Mouse (Mus musculus): ENCODE data around the gene Tle4. TPM values are rescaled to one million over a fixed set of nuclear protein-coding genes. Genes with fewer than 3 reads are reported as not detected.

The Tle4 gene
- total and polyA plus RNA-seq, 2 experiments from 2014 or later, result 22.9 to 82.7 TPM

GRCm38 (mm10) chr19:14590154-14590553 is 7.7 kb downstream of the Tle4 start:
- ATAC-seq (no peak), DNase-seq (no peak)
- Histone ChIP-seq H3K27me3 (ENCODE audit: insufficient read depth, low read length) (no peaks in the 10 kb centered on the region), H3K27ac (ENCODE audit: low read depth, low read length) (no peak overlapping the region), H3K4me3 (ENCODE audit: low read depth, low read length) (peak overlapping the region; percentile 11), H3K9ac (no peak overlapping the region), H3K4me1 (ENCODE audit: insufficient read depth) (peaks cover 3% of the 10 kb centered on the region; the same call in 1 of the 2 replicates), H3K9me3 (ENCODE audit: low read length) (no peaks in the 10 kb centered on the region), H3K36me3 (ENCODE audit: insufficient read depth) (no peaks in the 10 kb centered on the region), H3K4me2 (ENCODE audit: low read depth) (peak overlapping the region; percentile 28)
- TF ChIP-seq CTCF (IDR thresholded peaks at IDR 0.05; ENCODE audit: low read depth), result no peak
- WGBS, result 45% methylated on average over 7 of the region's 7 CpGs

- Histone ChIP-seq H3K4me2 (ENCODE audit: low read depth) (peak overlapping the region; percentile 17), H3K9me3 (ENCODE audit: low read length) (no peaks in the 10 kb centered on the region), H3K4me1 (ENCODE audit: insufficient read depth) (peaks cover 3% of the 10 kb centered on the region; the same call in 1 of the 2 replicates), H3K4me3 (ENCODE audit: low read depth, low read length) (no peak overlapping the region), H3K36me3 (ENCODE audit: insufficient read depth) (no peaks in the 10 kb centered on the region), H3K9ac (no peak overlapping the region), H3K27me3 (ENCODE audit: insufficient read depth, low read length) (no peaks in the 10 kb centered on the region), H3K27ac (ENCODE audit: low read depth, low read length) (no peak overlapping the region)
- no peak for TF ChIP-seq CTCF (IDR thresholded peaks at IDR 0.05; ENCODE audit: low read depth)
- ATAC-seq (no peak), DNase-seq (no peak)
- 47% methylated on average over 3 of the region's 3 CpGs for WGBS
Measured at GRCm38 (mm10) chr19:14588221-14589123, 9.4 kb downstream of the Tle4 start.

DNA sequence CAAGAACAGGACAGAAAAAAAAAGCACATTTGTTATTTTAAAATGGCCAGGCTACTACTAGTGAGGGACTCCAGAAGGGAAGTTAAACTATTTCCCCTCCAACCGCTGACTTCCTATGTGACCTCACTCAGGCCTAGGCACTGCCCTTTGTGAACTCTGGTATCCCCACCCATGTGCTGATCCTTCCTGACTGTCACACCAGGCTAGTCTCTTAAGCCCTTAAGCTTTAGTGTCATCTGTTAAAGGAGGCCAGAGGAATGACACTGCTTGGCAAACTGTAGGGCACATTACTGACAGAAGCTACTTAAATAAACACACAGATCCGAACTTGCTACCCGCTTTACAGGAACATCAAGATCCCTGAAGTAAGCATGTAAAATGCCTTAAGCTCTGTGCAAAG is 11.7 kb downstream of the Tle4 start:
- no peak for TF ChIP-seq CTCF (IDR thresholded peaks at IDR 0.05; ENCODE audit: low read depth)
- no peak for DNase-seq
- no peak overlapping the region for H3K9ac ChIP-seq
- 89% methylated on average over 3 of the region's 3 CpGs for WGBS
- no peak overlapping the region for H3K4me2 ChIP-seq (ENCODE audit: low read depth)
- no peak overlapping the region for H3K27ac ChIP-seq (ENCODE audit: low read depth, low read length)
- H3K36me3 ChIP-seq (ENCODE audit: insufficient read depth), result peaks cover under 1% of the 10 kb centered on the region; the same call in 1 of the 2 replicates
- peaks cover 3% of the 10 kb centered on the region; the same call in 1 of the 2 replicates for H3K4me1 ChIP-seq (ENCODE audit: insufficient read depth)
- H3K4me3 ChIP-seq (ENCODE audit: low read depth, low read length), result no peak overlapping the region
- H3K9me3 ChIP-seq (ENCODE audit: low read length), result no peaks in the 10 kb centered on the region
- H3K27me3 ChIP-seq (ENCODE audit: insufficient read depth, low read length), result no peaks in the 10 kb centered on the region
- no peak for ATAC-seq

DNA sequence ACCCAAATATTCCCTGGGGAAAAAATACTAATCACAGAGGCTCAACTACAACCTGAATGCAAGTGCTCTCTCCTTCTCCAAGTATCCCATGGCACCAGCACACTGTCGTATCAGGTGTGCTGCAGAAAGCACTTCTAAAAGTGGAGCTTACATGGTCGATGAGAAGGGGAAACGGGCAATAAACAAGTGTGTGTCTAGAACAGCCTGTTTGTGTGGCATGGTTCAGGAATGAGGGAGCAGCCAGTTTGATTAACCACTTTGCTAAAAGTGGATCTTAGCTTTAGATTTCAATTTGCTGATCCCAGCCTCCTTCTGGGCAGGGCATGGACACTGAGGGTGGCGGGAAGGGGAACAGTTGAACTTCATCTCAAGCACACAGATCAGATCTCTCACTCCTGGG is 12.1 kb downstream of the Tle4 start:
- ATAC-seq (no peak), DNase-seq (no peak)
- Histone ChIP-seq H3K4me3 (ENCODE audit: low read depth, low read length) (no peak overlapping the region), H3K9ac (no peak overlapping the region), H3K4me1 (ENCODE audit: insufficient read depth) (peaks cover 3% of the 10 kb centered on the region; the same call in 1 of the 2 replicates), H3K4me2 (ENCODE audit: low read depth) (no peak overlapping the region), H3K27me3 (ENCODE audit: insufficient read depth, low read length) (no peaks in the 10 kb centered on the region), H3K27ac (ENCODE audit: low read depth, low read length) (no peak overlapping the region), H3K36me3 (ENCODE audit: insufficient read depth) (peaks cover 3% of the 10 kb centered on the region; the same call in 1 of the 2 replicates), H3K9me3 (ENCODE audit: low read length) (no peaks in the 10 kb centered on the region)
- WGBS, result 90% methylated on average over 4 of the region's 4 CpGs
- TF ChIP-seq CTCF (IDR thresholded peaks at IDR 0.05; ENCODE audit: low read depth), result no peak

- no peak overlapping the region for H3K9ac ChIP-seq
- peaks cover 3% of the 10 kb centered on the region; the same call in 1 of the 2 replicates for H3K36me3 ChIP-seq (ENCODE audit: insufficient read depth)
- no peaks in the 10 kb centered on the region for H3K9me3 ChIP-seq (ENCODE audit: low read length)
- no peak for ATAC-seq
- DNase-seq, result no peak
- no peak overlapping the region for H3K4me3 ChIP-seq (ENCODE audit: low read depth, low read length)
- no peaks in the 10 kb centered on the region for H3K27me3 ChIP-seq (ENCODE audit: insufficient read depth, low read length)
- H3K4me1 ChIP-seq (ENCODE audit: insufficient read depth), result peaks cover 3% of the 10 kb centered on the region; the same call in 1 of the 2 replicates
- WGBS, result 96% methylated on average over 3 of the region's 3 CpGs
- no peak overlapping the region for H3K27ac ChIP-seq (ENCODE audit: low read depth, low read length)
- no peak for TF ChIP-seq CTCF (IDR thresholded peaks at IDR 0.05; ENCODE audit: low read depth)
- no peak overlapping the region for H3K4me2 ChIP-seq (ENCODE audit: low read depth)
Measured at GRCm38 (mm10) chr19:14585235-14585634, 12.6 kb downstream of the Tle4 start.

DNA sequence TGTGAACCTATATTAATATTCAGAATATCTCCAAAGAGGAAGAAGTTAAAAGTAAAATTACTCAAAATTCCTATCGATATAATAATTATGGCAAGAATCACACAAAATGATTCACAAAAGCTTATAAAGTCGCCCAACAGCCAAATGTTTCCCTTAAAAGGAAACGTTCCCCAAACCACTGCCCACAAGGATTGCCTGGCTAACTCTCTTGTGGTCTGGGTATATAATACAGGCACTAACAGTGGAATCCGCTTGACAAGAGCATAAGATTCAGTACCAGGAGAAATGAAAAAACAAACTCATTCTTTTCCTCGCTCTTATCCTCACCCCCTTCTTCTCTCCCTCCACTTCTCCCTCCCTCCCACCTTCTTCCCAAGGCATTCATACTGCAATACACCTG is 19.2 kb downstream of the Tle4 start:
- Histone ChIP-seq H3K36me3 (ENCODE audit: insufficient read depth) (peaks cover 3% of the 10 kb centered on the region; the same call in 1 of the 2 replicates), H3K4me2 (ENCODE audit: low read depth) (no peak overlapping the region), H3K27ac (ENCODE audit: low read depth, low read length) (no peak overlapping the region), H3K4me3 (ENCODE audit: low read depth, low read length) (no peak overlapping the region), H3K9ac (no peak overlapping the region), H3K27me3 (ENCODE audit: insufficient read depth, low read length) (no peaks in the 10 kb centered on the region), H3K4me1 (ENCODE audit: insufficient read depth) (no peaks in the 10 kb centered on the region), H3K9me3 (ENCODE audit: low read length) (no peaks in the 10 kb centered on the region)
- ATAC-seq (no peak), DNase-seq (no peak)
- no peak for TF ChIP-seq CTCF (IDR thresholded peaks at IDR 0.05; ENCODE audit: low read depth)
- 86% methylated on average over 5 of the region's 5 CpGs for WGBS

- WGBS, result 87% methylated on average over 4 of the region's 4 CpGs
- Histone ChIP-seq H3K4me3 (ENCODE audit: low read depth, low read length) (no peak overlapping the region), H3K27ac (ENCODE audit: low read depth, low read length) (no peak overlapping the region), H3K4me1 (ENCODE audit: insufficient read depth) (no peaks in the 10 kb centered on the region), H3K27me3 (ENCODE audit: insufficient read depth, low read length) (no peaks in the 10 kb centered on the region), H3K36me3 (ENCODE audit: insufficient read depth) (peaks cover 3% of the 10 kb centered on the region; the same call in 1 of the 2 replicates), H3K9me3 (ENCODE audit: low read length) (no peaks in the 10 kb centered on the region), H3K9ac (no peak overlapping the region), H3K4me2 (ENCODE audit: low read depth) (no peak overlapping the region)
- ATAC-seq (no peak), DNase-seq (no peak)
- TF ChIP-seq CTCF (IDR thresholded peaks at IDR 0.05; ENCODE audit: low read depth), result no peak
Measured at GRCm38 (mm10) chr19:14578016-14578415, 19.8 kb downstream of the Tle4 start.

Data from forebrain, postnatal 0 days (tissue).